Mouse (Mus musculus) cortical plate, adult 2 months (tissue): ENCODE measurements around the gene Tmem62. TPM values are rescaled to one million over a fixed set of nuclear protein-coding genes. Genes with fewer than 3 reads are reported as not detected.
"Not testable (repeated sequence)": the region's sequence is repeated elsewhere in the genome, so short reads cannot be mapped to it uniquely, and the experiment has no call there.

Source experiments
- H3K27ac ChIP-seq: fragments of 200-500 bp; 2 replicates; pipeline ENCODE4 v1.5.1; 2012; ENCODE audit warnings: low read length, control low read depth, inconsistent platforms; ENCODE audit not compliant: insufficient read depth
- H3K4me1 ChIP-seq: fragments of 200-500 bp; 2 replicates; pipeline ENCODE4 v1.6.1; 2011; ENCODE audit warnings: low read length; ENCODE audit not compliant: control insufficient read depth, insufficient read depth
- H3K4me3 ChIP-seq: fragments of 200-500 bp; 2 replicates; pipeline ENCODE4 v1.5.1; 2011; ENCODE audit warnings: mild to moderate bottlenecking, low read length, control low read depth; ENCODE audit not compliant: insufficient read depth
- CTCF ChIP-seq: fragments of 200-500 bp; IDR thresholded peaks from 2 replicates; pipeline ENCODE4 v1.5.1; 2011; ENCODE audit warnings: mild to moderate bottlenecking, control low read depth, low read length; ENCODE audit not compliant: insufficient read depth; ENCODE audit errors: extremely low read depth
- POLR2A ChIP-seq: fragments of 200-500 bp; IDR thresholded peaks from 2 replicates; pipeline ENCODE4 v1.6.1; 2011; ENCODE audit warnings: mild to moderate bottlenecking, low read length, control low read depth; ENCODE audit not compliant: insufficient read depth; ENCODE audit errors: extremely low read depth
- polyA plus RNA-seq: library from polyadenylated mRNA; depleted of rRNA; stranded (reverse); fragments of >200 nt; gene quantifications from 2 replicates; pipeline ENCODE4 v1.2.3, GENCODE M21; 2012

Gene Tmem62
- polyA plus RNA-seq, 1 experiment, result 29.4 TPM

- no peak for TF ChIP-seq POLR2A
- TF ChIP-seq CTCF, result no peak
- Histone ChIP-seq H3K4me1 (no peaks in the 10 kb centered on the region), H3K27ac (no peak overlapping the region), H3K4me3 (no peak overlapping the region)
These were observed 14.4 kb downstream of the Tmem62 start for GRCm38 (mm10) chr2:120991196-120991595.

- not testable (repeated sequence) for H3K4me1 ChIP-seq, H3K4me3 ChIP-seq, H3K27ac ChIP-seq
These were observed 19.8 kb downstream of the Tmem62 start for GRCm38 (mm10) chr2:120996607-120997006.

- TF ChIP-seq CTCF (no peak), POLR2A (no peak)
- Histone ChIP-seq H3K4me1 (no peaks in the 10 kb centered on the region), H3K27ac (no peak overlapping the region), H3K4me3 (no peak overlapping the region)
These were observed 22.0 kb downstream of the Tmem62 start for GRCm38 (mm10) chr2:120998863-120999262.

- Histone ChIP-seq H3K27ac (no peak overlapping the region), H3K4me3 (no peak overlapping the region), H3K4me1 (no peaks in the 10 kb centered on the region)
- TF ChIP-seq CTCF, result peak; percentile 20; the same call in 1 of the 2 replicates
- no peak for TF ChIP-seq POLR2A
These were observed 26.8 kb downstream of the Tmem62 start for GRCm38 (mm10) chr2:121003586-121003985.

GRCm38 (mm10) chr2:121004018-121004811 is 27.4 kb downstream of the Tmem62 start:
- Histone ChIP-seq H3K4me1 (no peaks in the 10 kb centered on the region; the same call in 1 of the 2 replicates), H3K4me3 (no peak overlapping the region), H3K27ac (no peak overlapping the region)
- TF ChIP-seq CTCF (no peak), POLR2A (no peak)

- H3K4me3 ChIP-seq, result no peak overlapping the region
- peaks cover 2% of the 10 kb centered on the region; the same call in 1 of the 2 replicates for H3K4me1 ChIP-seq
- no peak for TF ChIP-seq POLR2A
- TF ChIP-seq CTCF, result no peak
- no peak overlapping the region for H3K27ac ChIP-seq
These were observed 30.2 kb downstream of the Tmem62 start for GRCm38 (mm10) chr2:121006986-121007385.

GRCm38 (mm10) chr2:121007925-121008663 is 31.3 kb downstream of the Tmem62 start, which contains the start of gene Ccndbp1:
Ccndbp1 (plus strand) TSS chr2:121008403.
- no peak within 1 kb of the TSS for H3K27ac ChIP-seq
- peaks cover 2% of the 10 kb centered on the region; the same call in 1 of the 2 replicates for H3K4me1 ChIP-seq
- H3K4me3 ChIP-seq, result peak within 1 kb of the TSS; percentile 77
- peak; percentile 66 for TF ChIP-seq POLR2A
- TF ChIP-seq CTCF, result no peak

- no peak overlapping the region for H3K27ac ChIP-seq
- peaks cover 2% of the 10 kb centered on the region; the same call in 1 of the 2 replicates for H3K4me1 ChIP-seq
- peak overlapping the region; percentile 77 for H3K4me3 ChIP-seq
- TF ChIP-seq POLR2A (no peak), CTCF (no peak)
These were observed 31.8 kb downstream of the Tmem62 start for GRCm38 (mm10) chr2:121008664-121009007.

- no peak for TF ChIP-seq POLR2A
- no peak for TF ChIP-seq CTCF
- H3K4me3 ChIP-seq, result peak overlapping the region; percentile 77
- H3K4me1 ChIP-seq, result peaks cover 2% of the 10 kb centered on the region; the same call in 1 of the 2 replicates
- H3K27ac ChIP-seq, result no peak overlapping the region
These were observed 32.4 kb downstream of the Tmem62 start for GRCm38 (mm10) chr2:121009071-121009677.

GRCm38 (mm10) chr2:121012676-121013075 is 35.9 kb downstream of the Tmem62 start:
- Histone ChIP-seq H3K4me3 (no peak overlapping the region), H3K4me1 (peaks cover 2% of the 10 kb centered on the region; the same call in 1 of the 2 replicates), H3K27ac (no peak overlapping the region)
- TF ChIP-seq POLR2A, result no peak
- TF ChIP-seq CTCF, result no peak
